Mouse (Mus musculus): ENCODE results near the gene Ttc7b. TPM values are rescaled to one million over a fixed set of nuclear protein-coding genes. Genes with fewer than 3 reads are reported as not detected.

Gene Ttc7b
- polyA plus RNA-seq, 1 experiment = 149 TPM

DNA sequence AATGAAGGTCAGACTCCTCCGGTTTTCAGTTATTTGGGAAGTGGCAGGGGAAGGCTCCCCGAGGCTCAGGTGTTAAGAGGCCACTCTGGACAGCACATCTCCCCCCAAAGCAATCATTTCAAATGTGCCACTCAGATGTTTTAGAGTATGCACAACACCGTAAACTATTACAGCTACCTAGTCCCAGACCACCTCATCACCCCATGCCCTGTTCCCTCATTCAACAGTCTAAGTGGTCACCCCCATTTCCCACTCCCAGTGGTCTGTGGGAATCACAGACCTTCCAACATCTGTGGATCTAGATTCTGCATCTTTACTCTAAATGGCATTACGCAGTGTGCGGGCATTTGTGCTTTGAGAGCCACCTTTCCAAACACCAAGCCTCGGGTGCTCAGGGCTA lies 21.9 kb upstream of the Ttc7b start:
- Histone ChIP-seq H3K27ac (ENCODE audit: insufficient read depth, low read length) (no peak overlapping the region), H3K27me3 (ENCODE audit: control insufficient read depth, insufficient read depth, low read length) (no peaks in the 10 kb centered on the region), H3K4me3 (replicated peaks; ENCODE audit: insufficient read depth, low read depth, low read length) (no peak overlapping the region), H3K4me1 (ENCODE audit: control insufficient read depth, insufficient read depth, low read length) (no peaks in the 10 kb centered on the region)
- TF ChIP-seq POLR2A (IDR thresholded peaks at IDR 0.05; ENCODE audit: borderline replicate concordance, insufficient read depth, low read length) (no peak), CTCF (IDR thresholded peaks at IDR 0.05; ENCODE audit: borderline replicate concordance, insufficient read depth, low read depth, low read length) (no peak)
- WGBS = 91% methylated on average over 6 of the region's 6 CpGs
- DNase-seq = no peak

DNA sequence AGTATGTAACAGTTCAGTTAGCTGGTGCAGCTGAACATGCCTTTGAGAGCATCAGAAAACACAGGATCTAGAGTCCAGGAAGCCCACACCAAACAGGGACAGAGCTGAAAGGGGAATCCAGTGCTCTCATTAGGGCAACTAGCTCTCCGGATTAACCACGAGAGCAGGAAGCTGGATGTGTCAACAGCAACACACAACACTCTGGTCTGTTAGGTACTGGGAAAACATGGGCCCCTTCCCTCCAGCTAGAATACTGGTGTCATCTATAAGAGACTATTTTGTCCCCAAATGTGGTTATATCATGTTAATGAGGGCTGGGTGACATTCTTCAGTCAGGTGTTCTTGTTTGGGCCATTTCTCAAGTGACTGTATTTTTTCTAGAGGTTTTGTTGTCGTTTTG lies 21.4 kb upstream of the Ttc7b start:
- Histone ChIP-seq H3K4me3 (replicated peaks; ENCODE audit: insufficient read depth, low read depth, low read length) (no peak overlapping the region), H3K27me3 (ENCODE audit: control insufficient read depth, insufficient read depth, low read length) (no peaks in the 10 kb centered on the region), H3K4me1 (ENCODE audit: control insufficient read depth, insufficient read depth, low read length) (no peaks in the 10 kb centered on the region), H3K27ac (ENCODE audit: insufficient read depth, low read length) (no peak overlapping the region)
- 60% methylated on average over 3 of the region's 3 CpGs for WGBS
- no peak for TF ChIP-seq CTCF (IDR thresholded peaks at IDR 0.05; ENCODE audit: borderline replicate concordance, insufficient read depth, low read depth, low read length)
- no peak for TF ChIP-seq POLR2A (IDR thresholded peaks at IDR 0.05; ENCODE audit: borderline replicate concordance, insufficient read depth, low read length)
- no peak for DNase-seq

DNA sequence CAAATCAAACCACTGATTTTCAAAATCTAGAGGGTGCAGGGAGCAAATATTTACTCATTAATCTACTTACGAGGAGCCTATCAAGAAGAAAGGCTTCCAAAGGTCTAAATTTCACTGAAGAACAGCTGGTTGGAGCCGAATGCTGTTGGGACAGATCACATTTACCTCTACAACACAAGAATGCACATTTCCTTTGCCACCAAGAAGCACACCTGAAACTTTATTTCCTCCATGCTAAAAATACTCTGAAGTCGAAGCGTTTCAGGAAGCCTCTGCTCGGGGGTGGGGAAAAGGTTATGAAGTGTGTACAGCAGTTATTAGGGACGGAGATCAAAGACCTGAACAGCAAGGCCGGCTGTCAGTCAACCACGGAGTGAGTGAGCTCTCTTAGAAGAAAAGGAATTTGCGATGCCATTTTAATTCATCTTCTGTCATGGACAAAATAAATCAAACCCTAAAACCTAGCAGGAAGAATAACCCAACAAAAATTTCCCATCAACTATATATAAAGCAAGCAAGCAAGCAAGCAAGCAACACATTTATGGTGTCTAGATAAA lies 18.6 kb upstream of the Ttc7b start:
- WGBS = 73% methylated on average over 9 of the region's 9 CpGs
- Histone ChIP-seq H3K4me3 (replicated peaks; ENCODE audit: insufficient read depth, low read depth, low read length) (no peak overlapping the region), H3K27me3 (ENCODE audit: control insufficient read depth, insufficient read depth, low read length) (no peaks in the 10 kb centered on the region), H3K27ac (ENCODE audit: insufficient read depth, low read length) (no peak overlapping the region), H3K4me1 (ENCODE audit: control insufficient read depth, insufficient read depth, low read length) (no peaks in the 10 kb centered on the region)
- DNase-seq = no peak
- TF ChIP-seq CTCF (IDR thresholded peaks at IDR 0.05; ENCODE audit: borderline replicate concordance, insufficient read depth, low read depth, low read length) = no peak
- no peak for TF ChIP-seq POLR2A (IDR thresholded peaks at IDR 0.05; ENCODE audit: borderline replicate concordance, insufficient read depth, low read length)

DNA sequence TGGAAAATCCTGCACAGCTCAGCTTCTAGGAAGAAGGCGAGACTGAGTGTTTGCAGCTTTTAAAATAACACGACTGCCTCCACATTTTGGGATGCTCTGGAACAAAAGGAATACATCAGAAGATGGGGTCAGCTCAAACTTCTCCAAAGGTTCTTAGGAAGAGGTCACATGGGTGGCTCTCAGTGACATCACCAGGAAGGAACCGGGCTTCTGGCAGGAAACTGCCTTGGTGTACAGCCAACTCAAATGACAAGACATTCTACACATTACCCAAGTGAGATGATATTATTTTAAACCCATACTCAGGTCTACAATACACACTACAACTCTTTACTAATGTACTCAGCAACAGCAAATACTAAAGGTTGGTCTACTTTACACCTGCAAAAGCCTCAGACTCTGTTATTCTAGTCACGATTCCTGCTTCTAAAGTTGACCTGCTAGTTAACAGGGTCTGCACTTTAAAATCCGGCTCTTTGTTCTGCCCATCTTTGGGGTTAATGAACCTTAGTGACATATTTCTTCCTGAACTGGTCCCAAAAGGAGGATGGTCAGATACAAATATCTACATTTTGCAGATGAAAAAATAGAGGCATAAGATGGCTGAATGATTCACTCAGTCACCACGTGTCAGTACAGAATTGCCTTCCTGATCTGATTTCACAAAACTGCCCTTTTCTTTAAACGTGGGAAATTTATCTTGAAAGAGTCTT lies 18.0 kb upstream of the Ttc7b start:
- WGBS = 65% methylated on average over 7 of the region's 7 CpGs
- Histone ChIP-seq H3K4me3 (replicated peaks; ENCODE audit: insufficient read depth, low read depth, low read length) (no peak overlapping the region), H3K4me1 (ENCODE audit: control insufficient read depth, insufficient read depth, low read length) (no peaks in the 10 kb centered on the region), H3K27me3 (ENCODE audit: control insufficient read depth, insufficient read depth, low read length) (no peaks in the 10 kb centered on the region; the same call in 1 of the 2 replicates), H3K27ac (ENCODE audit: insufficient read depth, low read length) (no peak overlapping the region)
- DNase-seq = no peak
- TF ChIP-seq POLR2A (IDR thresholded peaks at IDR 0.05; ENCODE audit: borderline replicate concordance, insufficient read depth, low read length) (no peak), CTCF (IDR thresholded peaks at IDR 0.05; ENCODE audit: borderline replicate concordance, insufficient read depth, low read depth, low read length) (no peak)

DNA sequence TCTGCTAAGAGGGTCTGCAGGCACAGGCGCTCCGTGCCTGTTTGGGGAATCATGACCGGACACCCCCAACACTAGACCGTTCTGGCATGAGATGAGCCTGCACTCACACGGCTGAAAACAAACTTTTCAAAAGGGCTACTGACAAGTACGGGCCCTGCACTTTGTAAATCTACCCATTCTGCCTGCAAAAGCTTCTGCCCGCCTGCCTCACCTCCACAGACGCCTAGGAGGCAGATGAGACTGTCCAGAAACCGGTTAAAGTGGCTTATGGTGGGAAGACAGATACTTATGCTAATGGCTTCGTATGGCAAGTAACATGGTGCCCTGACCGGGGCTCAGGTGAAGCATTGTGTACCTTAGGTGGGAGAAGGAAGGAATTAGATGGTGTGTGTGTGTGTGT lies 16.5 kb upstream of the Ttc7b start:
- 91% methylated on average over 11 of the region's 11 CpGs for whole genome bisulfite sequencing
- H3K4me3 ChIP-seq (replicated peaks; ENCODE audit: insufficient read depth, low read depth, low read length) = no peak overlapping the region
- no peak for DNase-seq
- no peaks in the 10 kb centered on the region for H3K4me1 ChIP-seq (ENCODE audit: control insufficient read depth, insufficient read depth, low read length)
- H3K27me3 ChIP-seq (ENCODE audit: control insufficient read depth, insufficient read depth, low read length) = no peaks in the 10 kb centered on the region; the same call in 1 of the 2 replicates
- H3K27ac ChIP-seq (ENCODE audit: insufficient read depth, low read length) = no peak overlapping the region
- TF ChIP-seq POLR2A (IDR thresholded peaks at IDR 0.05; ENCODE audit: borderline replicate concordance, insufficient read depth, low read length) = no peak
- no peak for TF ChIP-seq CTCF (IDR thresholded peaks at IDR 0.05; ENCODE audit: borderline replicate concordance, insufficient read depth, low read depth, low read length)

DNA sequence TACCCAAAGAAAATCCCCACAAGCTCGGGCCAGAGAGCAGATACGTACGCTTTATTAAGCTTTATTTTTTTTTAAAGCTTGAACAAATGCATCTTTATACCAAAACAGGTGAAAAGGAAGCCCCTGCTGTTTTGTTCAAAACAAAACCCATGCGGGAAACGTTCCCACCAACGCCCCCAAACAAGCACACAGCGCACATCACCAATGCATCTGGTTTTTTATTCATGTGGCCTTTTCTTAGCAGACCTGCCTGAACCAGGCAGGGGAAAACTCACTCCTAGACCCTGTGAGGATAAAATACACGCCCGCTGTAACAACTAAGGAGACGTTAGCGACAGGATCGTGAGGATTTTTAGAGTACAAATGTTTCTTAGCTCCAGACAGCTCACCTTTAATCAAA lies 14.4 kb upstream of the Ttc7b start:
- H3K27me3 ChIP-seq (ENCODE audit: control insufficient read depth, insufficient read depth, low read length) = no peaks in the 10 kb centered on the region; the same call in 1 of the 2 replicates
- DNase-seq = no peak
- no peak overlapping the region for H3K27ac ChIP-seq (ENCODE audit: insufficient read depth, low read length)
- TF ChIP-seq CTCF (IDR thresholded peaks at IDR 0.05; ENCODE audit: borderline replicate concordance, insufficient read depth, low read depth, low read length) = no peak
- TF ChIP-seq POLR2A (IDR thresholded peaks at IDR 0.05; ENCODE audit: borderline replicate concordance, insufficient read depth, low read length) = no peak
- no peak overlapping the region for H3K4me3 ChIP-seq (replicated peaks; ENCODE audit: insufficient read depth, low read depth, low read length)
- no peaks in the 10 kb centered on the region for H3K4me1 ChIP-seq (ENCODE audit: control insufficient read depth, insufficient read depth, low read length)
- 79% methylated on average over 12 of the region's 12 CpGs for whole genome bisulfite sequencing

DNA sequence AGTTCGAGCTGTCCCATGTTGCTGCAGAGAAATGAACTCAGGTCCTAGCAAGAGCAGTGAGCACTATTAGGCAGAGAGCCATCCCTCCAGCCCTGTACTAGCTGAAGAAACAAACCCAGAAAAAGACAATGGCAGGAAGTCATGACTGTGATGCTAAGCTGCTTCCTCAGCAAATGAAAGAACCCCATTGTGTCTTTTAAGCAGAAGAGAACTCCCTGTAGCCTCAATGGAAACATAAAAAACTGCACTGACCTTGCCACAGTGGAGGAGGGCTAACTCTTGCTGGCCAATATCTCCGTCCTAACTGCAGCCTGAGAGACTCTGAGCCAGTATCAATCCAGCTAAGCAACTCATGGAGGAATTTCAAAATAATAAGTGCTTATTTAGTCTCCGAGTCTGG lies 13.4 kb upstream of the Ttc7b start:
- Histone ChIP-seq H3K27me3 (ENCODE audit: control insufficient read depth, insufficient read depth, low read length) (no peaks in the 10 kb centered on the region; the same call in 1 of the 2 replicates), H3K4me3 (replicated peaks; ENCODE audit: insufficient read depth, low read depth, low read length) (no peak overlapping the region), H3K4me1 (ENCODE audit: control insufficient read depth, insufficient read depth, low read length) (no peaks in the 10 kb centered on the region), H3K27ac (ENCODE audit: insufficient read depth, low read length) (peak overlapping the region; percentile 77; the same call in 1 of the 2 replicates)
- TF ChIP-seq CTCF (IDR thresholded peaks at IDR 0.05; ENCODE audit: borderline replicate concordance, insufficient read depth, low read depth, low read length) (no peak), POLR2A (IDR thresholded peaks at IDR 0.05; ENCODE audit: borderline replicate concordance, insufficient read depth, low read length) (no peak)
- 55% methylated on average over 3 of the region's 3 CpGs for WGBS
- no peak for DNase-seq

DNA sequence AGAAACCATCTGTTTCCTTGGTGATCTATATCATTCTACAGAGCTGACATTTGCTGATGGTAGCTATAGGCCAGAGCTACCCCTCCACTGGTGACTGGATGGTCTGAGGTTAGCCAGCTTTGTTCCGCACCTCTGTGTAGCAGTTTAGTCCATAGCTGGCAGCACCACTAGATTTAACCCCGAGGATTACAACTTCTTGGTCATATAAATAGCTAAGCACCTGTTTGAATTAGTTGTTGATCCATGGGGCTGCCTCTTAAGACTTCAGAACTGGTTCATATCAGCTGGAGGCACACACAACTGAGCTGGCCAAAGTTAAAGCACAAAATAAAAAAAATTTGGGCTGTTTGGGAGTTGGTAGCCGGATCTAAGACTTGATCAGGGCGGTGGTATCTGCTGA lies 12.6 kb upstream of the Ttc7b start:
- Histone ChIP-seq H3K4me3 (replicated peaks; ENCODE audit: insufficient read depth, low read depth, low read length) (no peak overlapping the region), H3K4me1 (ENCODE audit: control insufficient read depth, insufficient read depth, low read length) (no peaks in the 10 kb centered on the region), H3K27me3 (ENCODE audit: control insufficient read depth, insufficient read depth, low read length) (no peaks in the 10 kb centered on the region; the same call in 1 of the 2 replicates), H3K27ac (ENCODE audit: insufficient read depth, low read length) (no peak overlapping the region)
- TF ChIP-seq POLR2A (IDR thresholded peaks at IDR 0.05; ENCODE audit: borderline replicate concordance, insufficient read depth, low read length) (no peak), CTCF (IDR thresholded peaks at IDR 0.05; ENCODE audit: borderline replicate concordance, insufficient read depth, low read depth, low read length) (no peak)
- no peak for DNase-seq
- 91% methylated on average over 4 of the region's 4 CpGs for WGBS

Data from cerebellum, adult 2 months (tissue).